Mouse (Mus musculus) lung, postnatal 25 days (tissue): ENCODE data around the gene Npw.

Experiments
- DNase-seq: peaks from one replicate; pipeline ENCODE4 v3.0.0; 2022; ENCODE audit warnings: low spot score

Npw gene

DNA sequence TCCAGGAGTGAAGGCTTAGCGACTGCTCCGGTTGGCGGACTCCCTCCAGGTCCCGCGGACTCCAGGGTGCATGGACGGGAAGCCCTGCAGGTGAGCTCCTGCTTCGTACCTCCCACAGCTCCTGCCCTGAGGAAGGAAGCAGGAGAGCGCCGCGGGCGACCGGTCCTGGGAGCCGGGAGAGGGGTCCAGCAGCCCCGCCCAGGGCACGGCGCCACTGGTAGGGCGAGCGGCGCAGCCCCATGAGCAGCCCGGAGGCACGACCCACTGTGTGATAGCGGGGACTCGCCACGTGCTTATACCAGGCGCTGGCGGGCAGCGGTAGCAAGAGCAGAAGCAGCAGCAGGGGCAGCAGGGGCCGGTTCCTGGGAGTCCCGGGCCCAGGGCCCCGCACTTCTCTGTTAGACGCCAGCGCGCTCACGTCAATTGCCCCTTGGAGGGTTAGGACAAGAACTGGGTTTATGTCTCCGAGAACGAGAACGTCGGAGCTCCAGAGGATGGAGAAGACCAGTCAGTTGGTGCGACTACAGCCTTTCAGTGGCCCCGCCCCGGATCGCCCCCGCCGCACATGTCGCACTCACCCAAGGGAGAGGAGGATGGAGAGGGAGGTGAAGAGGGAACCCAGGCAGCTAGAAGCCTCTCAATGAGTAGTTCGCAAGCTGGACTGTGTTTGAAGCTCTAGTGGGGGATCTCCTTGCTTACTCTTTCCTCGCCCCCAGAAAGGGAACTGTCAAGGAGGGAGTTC is at the start of gene Npw:
Gene Npw, minus strand, starts transcription at position 441 of the 742 bp plus-strand sequence.
- no peak for DNase-seq

- DNase-seq = no peak
These were observed 49.7 kb upstream of the Npw start for GRCm38 (mm10) chr17:24707801-24708425.

GRCm38 (mm10) chr17:24706982-24707800 is 48.9 kb upstream of the Npw start, which contains the start of gene Tbl3:
Gene Tbl3 (minus strand): TSS chr17:24707660.
- DNase-seq = peak; percentile 94

DNA sequence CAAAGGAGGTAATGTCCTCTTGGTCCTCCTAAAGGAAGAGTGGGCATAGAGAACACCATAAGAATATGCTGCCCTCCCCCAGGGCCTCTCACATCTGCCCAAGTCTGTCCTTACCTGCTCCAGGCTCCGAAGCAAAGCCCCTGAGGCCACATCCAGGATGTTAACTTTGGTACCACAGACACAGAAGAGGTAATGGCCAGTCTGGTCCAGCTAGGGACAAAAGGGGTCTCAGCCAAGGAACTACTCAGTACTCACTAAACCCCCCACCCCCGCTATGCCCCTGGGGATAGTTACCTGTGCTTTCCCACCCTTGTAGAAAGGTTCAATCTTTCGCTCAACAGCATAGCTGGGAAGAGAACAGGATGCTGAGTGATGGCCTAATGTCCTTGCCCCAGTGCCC is 47.6 kb upstream of the Npw start:
- no peak for DNase-seq

- no peak for DNase-seq
These were observed 43.0 kb upstream of the Npw start for GRCm38 (mm10) chr17:24701251-24701650.

DNA sequence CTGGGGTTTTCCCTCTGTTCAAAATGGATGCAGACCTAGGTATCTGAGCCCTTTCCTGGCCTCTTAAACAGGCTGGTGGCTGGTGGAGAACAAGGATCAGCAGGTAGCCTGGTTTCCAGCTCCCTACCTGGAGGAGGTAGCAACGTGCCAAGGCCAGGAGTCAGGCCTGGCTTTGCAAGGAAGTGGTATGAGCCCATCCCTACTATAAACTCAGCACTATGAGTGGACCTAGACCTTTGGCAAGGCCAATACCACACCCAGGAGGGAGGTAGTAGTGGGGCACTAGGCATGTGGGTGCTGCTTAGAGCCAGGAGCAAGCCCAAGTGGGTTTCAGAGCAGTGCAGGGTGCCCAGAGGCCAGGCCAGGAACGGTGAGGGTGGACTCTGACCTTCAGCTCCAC is 41.2 kb upstream of the Npw start:
- DNase-seq = no peak

- DNase-seq = no peak
These were observed 40.5 kb upstream of the Npw start for GRCm38 (mm10) chr17:24698715-24699114.

DNA sequence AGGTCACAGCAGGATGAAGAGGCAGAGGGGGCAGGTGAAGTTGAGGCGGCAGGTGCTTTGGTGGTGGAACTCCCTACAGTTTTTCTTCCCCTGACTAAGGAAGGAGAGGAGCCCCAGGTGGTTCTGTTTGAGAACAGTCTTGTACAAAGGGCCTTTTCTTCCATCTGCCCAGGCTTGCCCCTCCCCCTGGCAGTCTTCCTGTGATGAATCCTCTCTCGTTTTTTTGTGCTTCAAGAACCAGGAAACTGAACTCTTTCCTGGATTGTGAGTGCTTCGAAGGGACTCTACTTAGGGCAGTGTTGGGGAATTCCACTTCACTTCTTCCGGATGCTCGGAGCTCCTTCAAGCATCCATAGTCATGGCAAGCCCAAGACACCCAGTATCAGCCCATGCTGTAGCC is 39.7 kb upstream of the Npw start:
- no peak for DNase-seq

GRCm38 (mm10) chr17:24696011-24696697 is 37.9 kb upstream of the Npw start, which contains the start of the genes Gfer and Noxo1:
Gene Gfer (minus strand): TSS chr17:24696156.
Gene Noxo1 (plus strand): TSS chr17:24696234.
- DNase-seq = peak; percentile 86

GRCm38 (mm10) chr17:24695326-24696010 is 37.2 kb upstream of the Npw start:
- no peak for DNase-seq

DNA sequence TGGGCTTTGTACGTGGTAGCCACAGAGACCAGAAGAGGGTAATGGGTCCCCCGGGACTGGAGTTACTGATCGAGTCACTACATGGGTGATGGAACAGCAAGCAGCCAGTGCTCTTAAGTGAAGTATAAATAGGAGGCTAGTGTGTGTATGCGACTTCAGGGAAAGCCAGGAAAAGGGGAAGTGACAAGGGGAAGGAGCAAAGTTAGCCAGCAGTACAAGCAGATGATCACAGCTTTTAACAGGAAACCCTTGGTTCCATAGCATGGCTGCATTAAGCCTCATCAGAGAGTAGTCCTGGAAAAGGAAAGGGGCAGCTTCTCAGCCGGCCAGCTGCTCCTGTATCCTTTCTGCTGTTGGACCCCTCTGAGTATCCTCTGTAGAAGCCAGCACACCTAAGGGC is 34.1 kb upstream of the Npw start:
- no peak for DNase-seq

GRCm38 (mm10) chr17:24689251-24690081 is 31.2 kb upstream of the Npw start, which contains the start of gene Syngr3:
Gene Syngr3 (minus strand): TSS chr17:24689955.
- no peak for DNase-seq

GRCm38 (mm10) chr17:24687599-24687998 is 29.3 kb upstream of the Npw start:
- no peak for DNase-seq

GRCm38 (mm10) chr17:24687146-24687595 is 28.9 kb upstream of the Npw start:
- peak; percentile 56 for DNase-seq

- DNase-seq = peak; percentile 60
These were observed 28.3 kb upstream of the Npw start for GRCm38 (mm10) chr17:24686514-24686913.

GRCm38 (mm10) chr17:24677500-24678080 is 19.3 kb upstream of the Npw start:
- DNase-seq = no peak

GRCm38 (mm10) chr17:24676877-24677276 is 18.6 kb upstream of the Npw start:
- no peak for DNase-seq

- DNase-seq = peak; percentile 75
These were observed 17.9 kb upstream of the Npw start for GRCm38 (mm10) chr17:24676187-24676586.

- no peak for DNase-seq
These were observed 16.0 kb upstream of the Npw start for GRCm38 (mm10) chr17:24674277-24674676.

- peak; percentile 74 for DNase-seq
These were observed 13.9 kb upstream of the Npw start for GRCm38 (mm10) chr17:24672141-24672540.
